Mouse (Mus musculus): ENCODE measurements around the gene Cmtm7. TPM values are rescaled to one million over a fixed set of nuclear protein-coding genes. Genes with fewer than 3 reads are reported as not detected.

Cmtm7 gene
- polyA plus RNA-seq, 1 experiment from 2014 or later, result 60.0 TPM

DNA sequence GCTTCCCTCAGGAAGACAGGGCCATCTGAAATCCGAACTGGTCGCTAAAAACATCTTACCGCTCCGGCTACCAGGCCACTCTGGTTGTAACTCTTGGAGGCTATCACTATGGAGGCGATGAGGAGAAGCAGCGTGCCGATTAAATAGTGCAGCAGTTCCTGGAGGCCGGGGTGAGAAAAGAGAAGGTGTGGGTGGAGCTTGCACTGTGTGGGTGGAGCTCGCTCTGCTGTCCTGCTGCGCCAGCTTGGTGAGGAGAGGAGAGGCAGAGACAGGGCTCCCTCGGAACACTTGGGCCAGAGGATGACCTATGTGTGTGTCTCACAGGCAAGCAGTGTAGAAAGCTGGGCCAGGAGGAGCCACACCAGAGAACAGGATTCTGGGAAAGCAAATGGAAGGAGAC is 19.8 kb downstream of the Cmtm7 start:
- no peaks in the 10 kb centered on the region for H3K9me3 ChIP-seq (ENCODE audit: control insufficient read depth, low read length)
- DNase-seq (ENCODE audit: low spot score, missing footprints) (no peak), ATAC-seq (ENCODE audit: low FRiP score) (no peak)
- no peaks in the 10 kb centered on the region for H3K4me1 ChIP-seq (ENCODE audit: control insufficient read depth, insufficient read depth, low read length)
- no peak overlapping the region for H3K9ac ChIP-seq (ENCODE audit: low read length)
- no peak overlapping the region for H3K4me2 ChIP-seq
- WGBS, result 73% methylated on average over 11 of the region's 11 CpGs
- no peak overlapping the region for H3K27ac ChIP-seq (ENCODE audit: low read depth, low read length)
- H3K4me3 ChIP-seq (ENCODE audit: low read depth, low read length), result no peak overlapping the region
- no peaks in the 10 kb centered on the region for H3K27me3 ChIP-seq (ENCODE audit: control insufficient read depth, insufficient read depth, low read length)
- peaks cover 5% of the 10 kb centered on the region; the same call in 1 of the 2 replicates for H3K36me3 ChIP-seq (ENCODE audit: control insufficient read depth, insufficient read depth, low read length)

DNA sequence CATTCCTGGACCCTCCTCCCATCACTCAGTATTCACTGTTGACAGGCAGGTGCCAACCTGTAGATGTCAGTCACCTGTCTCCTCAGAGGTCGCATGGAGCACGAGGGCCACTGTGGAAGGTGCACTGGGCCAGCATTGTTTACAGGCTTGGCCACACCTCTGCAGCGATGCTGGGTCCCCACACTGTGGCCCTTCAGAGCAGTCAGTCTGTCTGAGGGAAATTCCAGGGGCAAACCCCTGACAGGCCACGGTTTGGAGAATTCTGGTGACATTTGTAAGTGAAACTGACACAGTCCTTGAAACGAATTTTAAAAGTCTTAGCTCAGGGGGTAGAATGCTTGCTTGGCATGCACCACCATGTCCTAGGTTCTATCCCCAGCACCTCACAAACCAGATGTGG is 21.3 kb downstream of the Cmtm7 start:
- Histone ChIP-seq H3K9me3 (ENCODE audit: control insufficient read depth, low read length) (no peaks in the 10 kb centered on the region), H3K9ac (ENCODE audit: low read length) (no peak overlapping the region), H3K4me3 (ENCODE audit: low read depth, low read length) (no peak overlapping the region), H3K27me3 (ENCODE audit: control insufficient read depth, insufficient read depth, low read length) (no peaks in the 10 kb centered on the region), H3K4me1 (ENCODE audit: control insufficient read depth, insufficient read depth, low read length) (no peaks in the 10 kb centered on the region), H3K27ac (ENCODE audit: low read depth, low read length) (no peak overlapping the region), H3K36me3 (ENCODE audit: control insufficient read depth, insufficient read depth, low read length) (0 out of 2 replicates have a peak, but pooled peaks cover 2% of the 10 kb centered on the region), H3K4me2 (no peak overlapping the region)
- no peak for DNase-seq (ENCODE audit: low spot score, missing footprints)
- ATAC-seq (ENCODE audit: low FRiP score), result no peak
- WGBS, result 91% methylated on average over 5 of the region's 5 CpGs

DNA sequence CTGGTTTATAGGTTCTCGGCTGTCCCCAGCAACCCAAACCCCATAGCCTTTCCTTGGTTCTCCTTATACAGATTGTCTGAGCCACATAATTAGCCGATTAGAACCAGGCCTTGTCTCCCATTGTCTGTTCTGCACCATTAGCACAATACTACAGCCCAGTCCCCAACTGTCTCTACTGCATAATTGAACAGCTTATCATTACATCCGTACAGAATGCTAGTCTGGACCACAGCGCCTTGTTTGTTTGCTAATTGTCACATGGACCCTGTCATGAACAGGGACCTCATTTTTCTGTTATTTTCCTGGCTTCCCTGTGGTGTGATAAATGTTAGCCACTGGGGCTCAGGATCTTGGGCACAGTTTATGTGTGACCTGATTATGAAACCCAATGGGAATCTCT is 21.8 kb downstream of the Cmtm7 start:
- Histone ChIP-seq H3K9ac (ENCODE audit: low read length) (no peak overlapping the region), H3K27me3 (ENCODE audit: control insufficient read depth, insufficient read depth, low read length) (no peaks in the 10 kb centered on the region), H3K4me1 (ENCODE audit: control insufficient read depth, insufficient read depth, low read length) (no peaks in the 10 kb centered on the region), H3K9me3 (ENCODE audit: control insufficient read depth, low read length) (no peaks in the 10 kb centered on the region), H3K36me3 (ENCODE audit: control insufficient read depth, insufficient read depth, low read length) (0 out of 2 replicates have a peak, but pooled peaks cover 2% of the 10 kb centered on the region), H3K4me3 (ENCODE audit: low read depth, low read length) (no peak overlapping the region), H3K4me2 (no peak overlapping the region), H3K27ac (ENCODE audit: low read depth, low read length) (no peak overlapping the region)
- ATAC-seq (ENCODE audit: low FRiP score) (no peak), DNase-seq (ENCODE audit: low spot score, missing footprints) (peak; percentile 17)
- 90% methylated on average over 4 of the region's 4 CpGs for WGBS

DNA sequence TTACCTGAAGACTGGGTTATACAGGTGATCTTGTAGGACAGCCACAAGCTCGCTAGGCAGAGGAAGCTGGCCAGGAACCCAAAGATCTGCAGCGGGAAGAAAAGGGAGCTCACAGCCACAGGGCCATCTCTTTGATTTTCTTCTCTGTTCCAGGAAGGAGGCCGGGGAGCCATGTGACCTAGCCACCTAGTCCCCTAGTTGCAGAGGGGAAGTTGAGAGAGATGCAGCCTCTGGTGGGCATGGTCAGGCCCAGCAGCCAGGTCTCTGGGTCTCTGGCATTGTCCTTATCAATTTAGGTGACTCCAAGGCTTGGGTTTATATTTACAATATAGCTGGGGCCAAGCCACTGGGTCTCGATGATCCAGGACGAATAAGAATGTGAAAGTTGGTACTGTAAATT is 22.9 kb downstream of the Cmtm7 start:
- H3K27ac ChIP-seq (ENCODE audit: low read depth, low read length), result no peak overlapping the region
- 0 out of 2 replicates have a peak, but pooled peaks cover 2% of the 10 kb centered on the region for H3K36me3 ChIP-seq (ENCODE audit: control insufficient read depth, insufficient read depth, low read length)
- WGBS, result 84% methylated on average over 5 of the region's 5 CpGs
- no peak overlapping the region for H3K4me3 ChIP-seq (ENCODE audit: low read depth, low read length)
- no peak overlapping the region for H3K9ac ChIP-seq (ENCODE audit: low read length)
- H3K27me3 ChIP-seq (ENCODE audit: control insufficient read depth, insufficient read depth, low read length), result no peaks in the 10 kb centered on the region
- DNase-seq (ENCODE audit: low spot score, missing footprints) (no peak), ATAC-seq (ENCODE audit: low FRiP score) (no peak)
- H3K4me2 ChIP-seq, result no peak overlapping the region
- H3K4me1 ChIP-seq (ENCODE audit: control insufficient read depth, insufficient read depth, low read length), result no peaks in the 10 kb centered on the region
- no peaks in the 10 kb centered on the region for H3K9me3 ChIP-seq (ENCODE audit: control insufficient read depth, low read length)

GRCm38 (mm10) chr9:114758272-114758671 is 23.4 kb downstream of the Cmtm7 start:
- H3K36me3 ChIP-seq (ENCODE audit: control insufficient read depth, insufficient read depth, low read length), result 0 out of 2 replicates have a peak, but pooled peaks cover 2% of the 10 kb centered on the region
- no peaks in the 10 kb centered on the region for H3K27me3 ChIP-seq (ENCODE audit: control insufficient read depth, insufficient read depth, low read length)
- ATAC-seq (ENCODE audit: low FRiP score) (no peak), DNase-seq (ENCODE audit: low spot score, missing footprints) (peak; percentile 74)
- H3K4me1 ChIP-seq (ENCODE audit: control insufficient read depth, insufficient read depth, low read length), result 0 out of 2 replicates have a peak, but pooled peaks cover under 1% of the 10 kb centered on the region
- 81% methylated on average over 7 of the region's 7 CpGs for WGBS
- no peak overlapping the region for H3K9ac ChIP-seq (ENCODE audit: low read length)
- no peak overlapping the region for H3K27ac ChIP-seq (ENCODE audit: low read depth, low read length)
- no peak overlapping the region for H3K4me3 ChIP-seq (ENCODE audit: low read depth, low read length)
- no peaks in the 10 kb centered on the region for H3K9me3 ChIP-seq (ENCODE audit: control insufficient read depth, low read length)
- H3K4me2 ChIP-seq, result no peak overlapping the region

- H3K4me3 ChIP-seq (ENCODE audit: low read depth, low read length), result peak overlapping the region; percentile 30
- DNase-seq (ENCODE audit: low spot score, missing footprints), result peak; percentile 98
- WGBS, result 9% methylated on average over 36 of the region's 36 CpGs
Measured at GRCm38 (mm10) chr9:114752863-114753484, 28.7 kb downstream of the Cmtm7 start.

DNA sequence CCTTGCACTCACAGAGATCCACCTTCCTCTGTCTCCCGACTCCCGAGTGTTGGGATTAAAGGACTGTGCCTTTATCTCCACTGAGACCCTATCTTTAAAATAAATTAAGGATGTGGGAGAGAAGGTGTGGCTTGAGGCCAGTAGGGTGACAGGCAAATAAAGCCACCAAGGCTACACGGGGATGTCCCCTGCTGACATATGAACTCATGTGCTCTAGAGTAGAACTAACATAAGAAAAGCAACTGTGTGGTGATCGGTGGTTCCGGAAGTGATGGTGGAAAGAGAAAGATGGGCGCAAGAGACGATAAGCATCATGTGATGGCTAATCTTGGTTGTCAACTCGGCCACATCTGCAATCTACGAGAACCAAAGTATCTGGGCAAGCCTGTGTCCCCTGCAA is 29.3 kb downstream of the Cmtm7 start:
- Histone ChIP-seq H3K4me1 (ENCODE audit: control insufficient read depth, insufficient read depth, low read length) (0 out of 2 replicates have a peak, but pooled peaks cover 3% of the 10 kb centered on the region), H3K27me3 (ENCODE audit: control insufficient read depth, insufficient read depth, low read length) (no peaks in the 10 kb centered on the region), H3K9me3 (ENCODE audit: control insufficient read depth, low read length) (no peaks in the 10 kb centered on the region), H3K9ac (ENCODE audit: low read length) (no peak overlapping the region), H3K4me3 (ENCODE audit: low read depth, low read length) (no peak overlapping the region), H3K4me2 (peak overlapping the region; percentile 53; the same call in 1 of the 2 replicates), H3K27ac (ENCODE audit: low read depth, low read length) (no peak overlapping the region), H3K36me3 (ENCODE audit: control insufficient read depth, insufficient read depth, low read length) (no peaks in the 10 kb centered on the region)
- ATAC-seq (ENCODE audit: low FRiP score) (no peak), DNase-seq (ENCODE audit: low spot score, missing footprints) (no peak)
- 73% methylated on average over 9 of the region's 9 CpGs for WGBS

More at GRCm38 (mm10) chr9:114752863-114753484, 28.7 kb downstream of the Cmtm7 start:
- no peak overlapping the region for H3K27ac ChIP-seq (ENCODE audit: low read depth, low read length)
- no peaks in the 10 kb centered on the region for H3K9me3 ChIP-seq (ENCODE audit: control insufficient read depth, low read length)
- H3K4me1 ChIP-seq (ENCODE audit: control insufficient read depth, insufficient read depth, low read length), result 0 out of 2 replicates have a peak, but pooled peaks cover 3% of the 10 kb centered on the region
- H3K27me3 ChIP-seq (ENCODE audit: control insufficient read depth, insufficient read depth, low read length), result no peaks in the 10 kb centered on the region
- peak overlapping the region; percentile 53 for H3K4me2 ChIP-seq
- ATAC-seq (ENCODE audit: low FRiP score), result peak; percentile 89
- peak overlapping the region; percentile 55 for H3K9ac ChIP-seq (ENCODE audit: low read length)
- H3K36me3 ChIP-seq (ENCODE audit: control insufficient read depth, insufficient read depth, low read length), result no peaks in the 10 kb centered on the region

GRCm38 (mm10) chr9:114751582-114751981 is 30.1 kb downstream of the Cmtm7 start:
- ATAC-seq (ENCODE audit: low FRiP score), result no peak

DNA sequence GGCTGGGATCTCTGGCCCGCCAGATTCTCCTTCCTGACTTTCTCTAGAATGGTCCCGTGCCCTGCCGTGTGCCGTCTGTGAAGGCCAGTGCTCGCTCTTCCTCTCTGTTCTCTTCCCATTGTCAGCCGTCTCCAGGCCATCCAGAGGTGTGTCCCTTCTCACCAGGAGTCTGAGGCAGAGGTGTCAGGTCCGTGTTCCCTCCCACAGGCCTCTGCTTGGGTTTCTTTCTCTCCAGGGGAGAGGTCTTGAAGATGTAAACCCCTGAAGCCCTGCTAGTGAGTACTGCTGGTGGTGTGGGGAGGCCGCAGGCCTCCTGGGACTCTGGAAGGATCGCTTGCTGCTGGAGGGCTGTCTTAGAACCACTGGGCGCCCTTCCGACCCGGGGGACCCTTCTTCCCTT is 34.2 kb downstream of the Cmtm7 start:
- H3K4me2 ChIP-seq, result no peak overlapping the region
- H3K9me3 ChIP-seq (ENCODE audit: control insufficient read depth, low read length), result no peaks in the 10 kb centered on the region
- DNase-seq (ENCODE audit: low spot score, missing footprints) (peak; percentile 69), ATAC-seq (ENCODE audit: low FRiP score) (no peak)
- no peak overlapping the region for H3K27ac ChIP-seq (ENCODE audit: low read depth, low read length)
- H3K36me3 ChIP-seq (ENCODE audit: control insufficient read depth, insufficient read depth, low read length), result peaks cover 4% of the 10 kb centered on the region; the same call in 1 of the 2 replicates
- H3K9ac ChIP-seq (ENCODE audit: low read length), result no peak overlapping the region
- H3K4me3 ChIP-seq (ENCODE audit: low read depth, low read length), result no peak overlapping the region
- WGBS, result 89% methylated on average over 12 of the region's 12 CpGs
- no peaks in the 10 kb centered on the region for H3K27me3 ChIP-seq (ENCODE audit: control insufficient read depth, insufficient read depth, low read length)
- no peaks in the 10 kb centered on the region for H3K4me1 ChIP-seq (ENCODE audit: control insufficient read depth, insufficient read depth, low read length)

More at GRCm38 (mm10) chr9:114751582-114751981, 30.1 kb downstream of the Cmtm7 start:
- no peak overlapping the region for H3K4me3 ChIP-seq (ENCODE audit: low read depth, low read length)
- WGBS, result 80% methylated on average over 3 of the region's 3 CpGs
- H3K36me3 ChIP-seq (ENCODE audit: control insufficient read depth, insufficient read depth, low read length), result peaks cover 4% of the 10 kb centered on the region; the same call in 1 of the 2 replicates
- peak; percentile 61 for DNase-seq (ENCODE audit: low spot score, missing footprints)
- no peak overlapping the region for H3K4me2 ChIP-seq
- no peak overlapping the region for H3K9ac ChIP-seq (ENCODE audit: low read length)
- 0 out of 2 replicates have a peak, but pooled peaks cover 3% of the 10 kb centered on the region for H3K4me1 ChIP-seq (ENCODE audit: control insufficient read depth, insufficient read depth, low read length)
- no peaks in the 10 kb centered on the region for H3K27me3 ChIP-seq (ENCODE audit: control insufficient read depth, insufficient read depth, low read length)
- H3K27ac ChIP-seq (ENCODE audit: low read depth, low read length), result no peak overlapping the region
- no peaks in the 10 kb centered on the region for H3K9me3 ChIP-seq (ENCODE audit: control insufficient read depth, low read length)
